Mouse (Mus musculus): ENCODE measurements around the gene Hist1h2bk.

The Hist1h2bk gene

GRCm38 (mm10) chr13:22015479-22016450 lies 19.9 kb upstream of the Hist1h2bk start:
- peak; percentile 81 for DNase-seq

GRCm38 (mm10) chr13:22019934-22020835 lies 15.5 kb upstream of the Hist1h2bk start:
- DNase-seq = no peak

- DNase-seq = peak; percentile 74
Measured at GRCm38 (mm10) chr13:22020901-22021339, 14.8 kb upstream of the Hist1h2bk start.

- DNase-seq = no peak
Measured at GRCm38 (mm10) chr13:22021581-22021980, 14.1 kb upstream of the Hist1h2bk start.

GRCm38 (mm10) chr13:22022241-22022640 lies 13.4 kb upstream of the Hist1h2bk start:
- DNase-seq = peak; percentile 86

- peak; percentile 80 for DNase-seq
Measured at GRCm38 (mm10) chr13:22026058-22027031, 9.3 kb upstream of the Hist1h2bk start.

GRCm38 (mm10) chr13:22028673-22029460 lies 6.8 kb upstream of the Hist1h2bk start:
- DNase-seq = peak; percentile 98

GRCm38 (mm10) chr13:22029928-22030327 lies 5.7 kb upstream of the Hist1h2bk start:
- DNase-seq = no peak

- DNase-seq = no peak
Measured at GRCm38 (mm10) chr13:22030493-22030892, 5.2 kb upstream of the Hist1h2bk start.

- DNase-seq = peak; percentile 45
Measured at GRCm38 (mm10) chr13:22033741-22034442, 1.8 kb upstream of the Hist1h2bk start.

- peak; percentile 84 for DNase-seq
Measured at GRCm38 (mm10) chr13:22034443-22035266, 1.0 kb upstream of the Hist1h2bk start.

- DNase-seq = no peak
Measured at GRCm38 (mm10) chr13:22036149-22036956, 683 bp downstream of the Hist1h2bk start.

GRCm38 (mm10) chr13:22036986-22037385 lies 1.3 kb downstream of the Hist1h2bk start:
- no peak for DNase-seq

GRCm38 (mm10) chr13:22037415-22037814 lies 1.7 kb downstream of the Hist1h2bk start:
- DNase-seq = no peak

- DNase-seq = no peak
Measured at GRCm38 (mm10) chr13:22039364-22039763, 3.7 kb downstream of the Hist1h2bk start.

- DNase-seq = no peak
Measured at GRCm38 (mm10) chr13:22039951-22040463, 4.3 kb downstream of the Hist1h2bk start.

- DNase-seq = no peak
Measured at GRCm38 (mm10) chr13:22040464-22041141, 4.9 kb downstream of the Hist1h2bk start.

- peak; percentile 95 for DNase-seq
Measured at GRCm38 (mm10) chr13:22041142-22041536, 5.5 kb downstream of the Hist1h2bk start, which contains the start of gene Hist1h4i. Gene Hist1h4i (minus strand): TSS chr13:22041362.

All from kidney, adult 9 months (tissue).